Mouse (Mus musculus) stomach, postnatal 0 days (tissue): ENCODE measurements at regions not wholly inside any gene's neighbourhood (a gene's known extent, or its start where the extent isn't known, plus 50 kb on each side); places are given as distances from the start of the nearest gene placed in this dataset.

Source experiments
- ATAC-seq: fragments of 200-750 bp; cut with Nextera tagmentation; 2 replicates; pipeline ENCODE4 v1.8.0; 2017; ENCODE audit not compliant: low FRiP score, low TSS enrichment
- DNase-seq: peaks from one replicate; pipeline ENCODE4 v3.0.0-alpha.2; 2016; ENCODE audit warnings: low spot score
- H3K27ac ChIP-seq: fragments of 300-500 bp; sonication (generic); replicated peaks from 2 replicates; pipeline ENCODE4 v1.5.1; 2014; ENCODE audit warnings: mild to moderate bottlenecking, control low read depth
- H3K27me3 ChIP-seq: fragments of 300-500 bp; sonication (generic); 2 replicates; pipeline ENCODE4 v1.6.1; 2014; ENCODE audit warnings: low read length; ENCODE audit not compliant: control insufficient read depth, insufficient read depth
- H3K36me3 ChIP-seq: fragments of 300-500 bp; sonication (generic); 2 replicates; pipeline ENCODE4 v1.6.1; 2014; ENCODE audit warnings: low read length, mixed read lengths; ENCODE audit not compliant: control insufficient read depth, insufficient read depth
- H3K4me1 ChIP-seq: fragments of 300-500 bp; sonication (generic); replicated peaks from 2 replicates; pipeline ENCODE4 v1.6.1; 2014; ENCODE audit warnings: antibody characterized with exemption; ENCODE audit not compliant: control insufficient read depth, insufficient read depth
- H3K4me2 ChIP-seq: fragments of 300-500 bp; sonication (generic); replicated peaks from 2 replicates; pipeline ENCODE4 v1.6.1; 2014; ENCODE audit warnings: low read depth, mild to moderate bottlenecking, control low read depth, moderate library complexity
- H3K4me3 ChIP-seq: fragments of 300-500 bp; sonication (generic); 2 replicates; pipeline ENCODE4 v1.5.1; 2014; ENCODE audit warnings: low read depth, low read length, control low read depth
- H3K9ac ChIP-seq: fragments of 300-500 bp; sonication (generic); 2 replicates; pipeline ENCODE4 v1.6.1; 2014; ENCODE audit warnings: mild to moderate bottlenecking, low read length, control low read depth, mixed read lengths
- H3K9me3 ChIP-seq: fragments of 300-500 bp; sonication (generic); 2 replicates; pipeline ENCODE4 v1.6.1; 2016; ENCODE audit warnings: low read length; ENCODE audit not compliant: control insufficient read depth
- CTCF ChIP-seq: IDR thresholded peaks from 2 replicates; pipeline ENCODE4 v1.5.1; 2016; ENCODE audit warnings: antibody characterized with exemption, low read depth, mild to moderate bottlenecking, moderate library complexity
- EP300 ChIP-seq: optimal IDR thresholded peaks from 2 replicates; pipeline ENCODE3; 2016; ENCODE audit warnings: antibody characterized with exemption
- WGBS: fragments of 180-500 bp; shearing (Covaris S2); extraction: QIAGEN DNeasy Blood & Tissue Kit; methylation state at CpG from one replicate; pipeline ENCODE4 v1.1.7; 2014; 5-methylcytosine and 5-hydroxymethylcytosine counted together

DNA sequence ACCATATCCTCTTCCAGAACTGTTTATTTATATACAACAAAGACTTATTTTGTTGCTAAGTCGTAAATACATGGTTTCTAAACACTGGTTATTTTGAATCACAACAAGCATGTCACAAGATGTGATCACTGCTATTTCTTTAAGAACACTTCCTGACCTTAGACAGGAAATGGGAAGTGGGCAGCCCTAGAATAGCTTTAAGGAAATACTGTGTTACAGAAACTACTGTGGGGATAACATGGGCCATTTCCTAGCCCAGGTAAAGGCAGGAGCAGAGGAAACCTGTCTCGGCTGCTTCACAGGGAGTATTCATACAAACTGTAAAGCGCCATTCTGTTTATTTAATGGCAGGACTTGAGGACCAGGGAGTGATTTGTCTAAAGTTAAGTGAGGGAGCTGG lies 90.4 kb upstream of the Nrp1 start:
- H3K9ac ChIP-seq: no peak overlapping the region
- TF ChIP-seq EP300 (no peak), CTCF (no peak)
- H3K9me3 ChIP-seq: no peaks in the 10 kb centered on the region
- no peak overlapping the region for H3K4me2 ChIP-seq
- WGBS: 55% methylated on average over 3 of the region's 3 CpGs
- ATAC-seq (no peak), DNase-seq (no peak)
- H3K36me3 ChIP-seq: no peaks in the 10 kb centered on the region
- H3K4me1 ChIP-seq: no peaks in the 10 kb centered on the region
- H3K27me3 ChIP-seq: no peaks in the 10 kb centered on the region
- H3K27ac ChIP-seq: no peak overlapping the region
- H3K4me3 ChIP-seq: no peak overlapping the region

DNA sequence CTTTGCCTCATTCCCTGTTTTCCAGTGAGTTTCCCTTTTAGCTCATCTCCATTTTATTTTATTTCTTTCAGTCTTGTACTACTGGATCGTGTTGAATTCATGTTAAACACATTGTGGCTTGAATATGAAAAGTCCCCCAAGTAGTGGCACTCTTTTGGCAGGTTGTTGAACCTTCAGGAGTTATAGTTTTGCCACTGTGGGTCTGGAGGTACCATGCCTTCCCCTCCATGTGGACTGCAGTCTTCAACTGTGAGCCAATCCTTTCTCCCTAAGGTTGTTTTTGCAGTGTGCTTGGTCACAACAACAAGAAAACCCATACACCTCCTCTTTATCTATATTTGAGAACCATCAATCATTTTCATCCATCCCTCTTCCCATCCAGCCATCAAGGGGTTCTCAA lies 88.9 kb upstream of the Nrp1 start:
- Histone ChIP-seq H3K9me3 (no peaks in the 10 kb centered on the region), H3K27me3 (no peaks in the 10 kb centered on the region), H3K4me3 (no peak overlapping the region), H3K4me1 (no peaks in the 10 kb centered on the region), H3K27ac (no peak overlapping the region), H3K9ac (no peak overlapping the region), H3K4me2 (no peak overlapping the region), H3K36me3 (no peaks in the 10 kb centered on the region)
- 83% methylated on average over 1 of the region's 1 CpGs for WGBS
- no peak for DNase-seq
- ATAC-seq: no peak
- TF ChIP-seq CTCF: no peak
- TF ChIP-seq EP300: no peak

DNA sequence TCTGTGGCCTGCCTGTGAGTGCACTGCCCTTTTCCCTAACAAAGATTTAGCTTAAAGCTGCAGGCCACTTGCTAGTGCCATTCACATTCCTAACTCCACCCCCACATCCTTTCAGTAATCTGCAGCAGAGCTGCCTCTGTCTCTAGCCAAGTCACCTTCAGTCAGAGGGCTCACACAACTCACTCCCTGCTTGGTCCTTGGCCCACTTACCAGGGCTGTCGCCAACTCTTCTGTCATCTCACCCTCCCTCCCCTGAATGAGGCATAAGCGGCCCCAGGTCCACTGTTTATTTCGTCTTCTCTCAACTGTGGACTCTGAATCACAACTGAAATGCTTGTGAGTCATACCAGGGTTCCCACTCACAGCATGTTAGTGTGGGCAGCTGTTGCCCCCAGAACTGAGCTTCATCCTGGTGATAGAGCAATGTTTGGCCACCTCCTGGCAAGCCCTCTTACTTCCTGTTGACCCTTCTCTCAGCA lies 85.5 kb upstream of the Nrp1 start:
- H3K4me1 ChIP-seq: no peaks in the 10 kb centered on the region
- H3K27ac ChIP-seq: 0 out of 2 replicates have a peak overlapping the region, but pooled peaks have one; percentile 13
- TF ChIP-seq EP300 (no peak), CTCF (no peak)
- no peak; the same call in 1 of the 2 replicates for ATAC-seq
- H3K9ac ChIP-seq: no peak overlapping the region
- no peaks in the 10 kb centered on the region for H3K9me3 ChIP-seq
- no peak overlapping the region for H3K4me3 ChIP-seq
- H3K4me2 ChIP-seq: no peak overlapping the region
- WGBS: 20% methylated on average over 3 of the region's 3 CpGs
- no peaks in the 10 kb centered on the region for H3K27me3 ChIP-seq
- DNase-seq: peak; percentile 17
- no peaks in the 10 kb centered on the region for H3K36me3 ChIP-seq

DNA sequence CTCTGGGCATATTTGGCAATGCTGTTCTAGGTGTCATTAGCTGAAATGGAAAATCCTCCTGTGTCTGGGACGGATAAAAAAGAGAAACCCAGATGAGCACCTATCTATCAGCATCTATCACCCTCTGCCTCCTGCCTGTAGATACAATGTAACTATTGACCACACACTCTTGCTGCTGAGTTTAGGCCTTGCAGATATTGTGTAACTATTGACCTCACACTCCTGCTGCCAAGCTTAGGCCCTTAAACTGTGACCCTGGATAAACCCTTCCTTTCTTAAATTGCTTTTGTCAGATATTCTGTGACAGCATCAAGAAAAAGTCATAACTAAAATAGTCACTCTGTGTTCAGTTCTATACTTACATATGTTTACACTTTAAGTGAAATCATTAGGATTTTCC lies 81.9 kb upstream of the Nrp1 start:
- H3K4me3 ChIP-seq: no peak overlapping the region
- 69% methylated on average over 1 of the region's 1 CpGs for WGBS

DNA sequence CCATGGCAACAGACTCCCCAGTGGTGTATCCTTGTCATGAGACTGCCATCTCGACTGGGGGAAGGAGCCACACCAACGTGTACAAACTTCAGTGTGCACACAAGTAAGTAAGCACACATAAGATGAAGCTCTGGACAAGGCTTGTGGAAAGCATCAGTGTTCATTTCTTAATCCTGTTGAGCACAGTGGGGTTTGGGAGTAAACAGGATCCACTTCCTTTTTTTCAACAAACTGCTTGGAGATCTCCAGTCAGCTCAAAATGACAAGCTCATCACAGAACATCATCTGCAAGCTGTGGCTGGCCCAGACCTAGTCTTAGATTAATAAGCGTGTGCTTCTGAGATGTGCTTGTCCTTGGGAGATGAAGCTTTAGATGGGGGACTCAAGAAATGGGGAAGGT lies 75.6 kb upstream of the Nrp1 start:
- 52% methylated on average over 3 of the region's 3 CpGs for WGBS
- no peaks in the 10 kb centered on the region for H3K4me1 ChIP-seq
- no peak for TF ChIP-seq EP300
- TF ChIP-seq CTCF: no peak
- H3K4me2 ChIP-seq: no peak overlapping the region
- H3K36me3 ChIP-seq: no peaks in the 10 kb centered on the region
- no peaks in the 10 kb centered on the region for H3K27me3 ChIP-seq
- no peak overlapping the region for H3K4me3 ChIP-seq
- H3K9ac ChIP-seq: no peak overlapping the region
- ATAC-seq: no peak
- no peak overlapping the region for H3K27ac ChIP-seq
- no peaks in the 10 kb centered on the region for H3K9me3 ChIP-seq
- no peak for DNase-seq

More for the DNA sequence above, 81.9 kb upstream of the Nrp1 start:
- H3K27me3 ChIP-seq: no peaks in the 10 kb centered on the region
- H3K4me1 ChIP-seq: no peaks in the 10 kb centered on the region
- no peak for DNase-seq
- TF ChIP-seq CTCF: no peak
- TF ChIP-seq EP300: no peak
- H3K27ac ChIP-seq: no peak overlapping the region
- no peak overlapping the region for H3K9ac ChIP-seq
- H3K9me3 ChIP-seq: no peaks in the 10 kb centered on the region
- no peak for ATAC-seq
- H3K36me3 ChIP-seq: no peaks in the 10 kb centered on the region
- H3K4me2 ChIP-seq: no peak overlapping the region

DNA sequence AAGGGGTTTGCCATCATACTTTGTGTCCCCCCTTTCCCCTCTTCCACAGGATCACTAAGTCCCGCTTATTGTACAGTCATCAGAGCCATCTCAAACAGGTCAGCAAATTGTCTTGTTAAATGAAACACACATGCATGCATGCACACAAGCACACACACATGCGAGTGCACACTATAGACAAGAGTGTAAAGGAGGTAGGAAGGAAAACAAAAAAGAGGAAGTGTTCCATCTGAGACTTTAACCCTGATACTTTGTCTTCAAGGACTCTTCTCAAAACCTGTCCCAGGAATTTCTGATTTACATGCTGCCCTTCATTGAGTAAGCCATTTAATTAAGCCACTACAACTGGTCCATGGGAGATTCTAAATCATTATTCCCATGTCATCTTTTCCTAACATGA lies 75.0 kb upstream of the Nrp1 start:
- H3K4me1 ChIP-seq: no peaks in the 10 kb centered on the region
- WGBS: 91% methylated on average over 2 of the region's 2 CpGs
- H3K36me3 ChIP-seq: no peaks in the 10 kb centered on the region
- DNase-seq (no peak), ATAC-seq (no peak)
- no peak overlapping the region for H3K4me2 ChIP-seq
- no peak overlapping the region for H3K4me3 ChIP-seq
- H3K27ac ChIP-seq: no peak overlapping the region
- H3K9ac ChIP-seq: no peak overlapping the region
- no peaks in the 10 kb centered on the region for H3K9me3 ChIP-seq
- no peaks in the 10 kb centered on the region for H3K27me3 ChIP-seq
- TF ChIP-seq EP300 (no peak), CTCF (no peak)
